Comparison of ENCODE assay signal across 13 mouse cellular contexts in genomic region chr11:20514757-20515156, GRCm38 (mm10).
"Had no signal": no experiment of that assay in that cellular context is flagged by ENCODE, and none has a peak within 500 bp of the region (broad histone marks: within the 10 kb centered on the region; RNA-seq: fewer than 3 reads in every experiment).

No protein-coding gene starts in this region.

- H3K4me2 ChIP-seq: liver, embryonic 13.5 days; lung, embryonic 15.5 days; midbrain, embryonic 12.5 days; neural tube, embryonic 12.5 days had no signal

- H3K27ac ChIP-seq: liver, embryonic 13.5 days; lung, embryonic 15.5 days; macrophage; midbrain, embryonic 12.5 days; neural tube, embryonic 12.5 days had no signal

- H3K9me3 ChIP-seq: liver, embryonic 13.5 days; lung, embryonic 15.5 days; midbrain, embryonic 12.5 days had no signal

- DNase-seq: kidney, adult 11 months; kidney, postnatal 14 days; layer of hippocampus, postnatal 36 days; liver; liver, embryonic 13.5 days; liver, postnatal 0 days; lung, postnatal 14 days; thymus, postnatal 36 days had no signal

- H3K4me1 ChIP-seq: liver, embryonic 13.5 days; lung, embryonic 15.5 days; megakaryocyte, embryonic 14.5 days; midbrain, embryonic 12.5 days; neural tube, embryonic 12.5 days had no signal

- H3K27me3 ChIP-seq: liver, embryonic 13.5 days; lung, embryonic 15.5 days; midbrain, embryonic 12.5 days; neural tube, embryonic 12.5 days had no signal

- H3K4me3 ChIP-seq: liver, embryonic 13.5 days; lung, embryonic 15.5 days; megakaryocyte, embryonic 14.5 days; midbrain, embryonic 12.5 days; neural tube, embryonic 12.5 days had no signal

- H3K9ac ChIP-seq: liver, embryonic 13.5 days; liver, postnatal 0 days; lung, embryonic 15.5 days; midbrain, embryonic 12.5 days; neural tube, embryonic 12.5 days had no signal

- H3K36me3 ChIP-seq: liver, embryonic 13.5 days; lung, embryonic 15.5 days; midbrain, embryonic 12.5 days; neural tube, embryonic 12.5 days had no signal

- ATAC-seq: liver, postnatal 0 days had no signal
